Mouse (Mus musculus) right cerebral cortex, postnatal 25 days (tissue): ENCODE measurements around the gene Ptprr.
A peak's percentile ranks its signal among the peaks of the same experiment; 100 is the strongest.

Source experiments
- DNase-seq: peaks from one replicate; pipeline ENCODE4 v3.0.0; 2022

Ptprr gene

GRCm38 (mm10) chr10:116270646-116271469, 252.8 kb downstream of the Ptprr start:
- DNase-seq, result no peak

- no peak for DNase-seq
Measured at GRCm38 (mm10) chr10:116271470-116271915, 253.5 kb downstream of the Ptprr start.

- no peak for DNase-seq
Measured at GRCm38 (mm10) chr10:116272156-116272555, 254.1 kb downstream of the Ptprr start.

GRCm38 (mm10) chr10:116275280-116275679, 257.3 kb downstream of the Ptprr start, which contains the start of gene Ptprb:
TSS of gene Ptprb (plus strand) at chr10:116275523.
- no peak for DNase-seq

- no peak for DNase-seq
Measured at GRCm38 (mm10) chr10:116286697-116287344, 268.8 kb downstream of the Ptprr start.

GRCm38 (mm10) chr10:116288130-116288529, 270.1 kb downstream of the Ptprr start:
- DNase-seq, result no peak

GRCm38 (mm10) chr10:116290483-116290882, 272.5 kb downstream of the Ptprr start:
- no peak for DNase-seq

- peak; percentile 70 for DNase-seq
Measured at GRCm38 (mm10) chr10:116291153-116291755, 273.2 kb downstream of the Ptprr start.

GRCm38 (mm10) chr10:116296439-116296838, 278.4 kb downstream of the Ptprr start:
- DNase-seq, result no peak

- DNase-seq, result no peak
Measured at GRCm38 (mm10) chr10:116297854-116298253, 279.8 kb downstream of the Ptprr start.

- DNase-seq, result no peak
Measured at GRCm38 (mm10) chr10:116300824-116301223, 282.8 kb downstream of the Ptprr start.

- DNase-seq, result no peak
Measured at GRCm38 (mm10) chr10:116301258-116301657, 283.2 kb downstream of the Ptprr start.

GRCm38 (mm10) chr10:116304355-116304754, 286.3 kb downstream of the Ptprr start:
- no peak for DNase-seq

- DNase-seq, result no peak
Measured at GRCm38 (mm10) chr10:116309460-116309859, 291.4 kb downstream of the Ptprr start.

- DNase-seq, result no peak
Measured at GRCm38 (mm10) chr10:116310516-116311210, 292.6 kb downstream of the Ptprr start.

- peak; percentile 69 for DNase-seq
Measured at GRCm38 (mm10) chr10:116319246-116319645, 301.2 kb downstream of the Ptprr start.
